Mouse (Mus musculus) hindbrain, embryonic 12.5 days (tissue): ENCODE results near the gene Gm14305. TPM values are rescaled to one million over a fixed set of nuclear protein-coding genes. Genes with fewer than 3 reads are reported as not detected.
"Not testable (repeated sequence)": the region's sequence is repeated elsewhere in the genome, so short reads cannot be mapped to it uniquely, and the experiment has no call there.

Experiments
- ATAC-seq: fragments of 200-750 bp; cut with Nextera tagmentation; 2 replicates; pipeline ENCODE4 v1.8.0; 2017; ENCODE audit warnings: moderate TSS enrichment; ENCODE audit not compliant: low FRiP score
- H3K27ac ChIP-seq: fragments of 300-500 bp; sonication (generic); 2 replicates; pipeline ENCODE4 v1.5.1; 2016; ENCODE audit warnings: mild to moderate bottlenecking
- H3K27me3 ChIP-seq: fragments of 300-500 bp; sonication (generic); 2 replicates; pipeline ENCODE4 v1.6.1; 2016; ENCODE audit warnings: mild to moderate bottlenecking
- H3K36me3 ChIP-seq: fragments of 300-500 bp; sonication (generic); 2 replicates; pipeline ENCODE4 v1.6.1; 2016; ENCODE audit warnings: mild to moderate bottlenecking
- H3K4me1 ChIP-seq: fragments of 300-500 bp; sonication (generic); 2 replicates; pipeline ENCODE4 v1.6.1; 2016
- H3K4me2 ChIP-seq: fragments of 300-500 bp; sonication (generic); replicated peaks from 2 replicates; pipeline ENCODE4 v1.6.1; 2016; ENCODE audit warnings: mild to moderate bottlenecking
- H3K4me3 ChIP-seq: fragments of 300-500 bp; sonication (generic); 2 replicates; pipeline ENCODE4 v1.5.1; 2016; ENCODE audit warnings: mild to moderate bottlenecking
- H3K9ac ChIP-seq: fragments of 300-500 bp; sonication (generic); 2 replicates; pipeline ENCODE4 v1.6.1; 2016; ENCODE audit warnings: mild to moderate bottlenecking, moderate library complexity
- H3K9me3 ChIP-seq: fragments of 300-500 bp; sonication (generic); replicated peaks from 2 replicates; pipeline ENCODE4 v1.6.1; 2016; ENCODE audit warnings: mild to moderate bottlenecking
- WGBS: fragments of 180-500 bp; shearing (Covaris S2); methylation state at CpG from one replicate; pipeline ENCODE4 v1.1.7; 2016; 5-methylcytosine and 5-hydroxymethylcytosine counted together
- polyA plus RNA-seq: library from polyadenylated mRNA; unstranded; fragments of >200 nt; fragmentation: Nextera tagmentation; extraction: Ambion mirVana; gene quantifications from 2 replicates; pipeline ENCODE4 v1.2.1, GENCODE M21; 2016

Gm14305 gene
- polyA plus RNA-seq, result 31.6 and 33.0 TPM in 2 replicates

GRCm38 (mm10) chr2:176708051-176708450 lies at the start of gene Gm14305:
Gene Gm14305, plus strand, starts transcription at chr2:176708328.
- H3K4me2 ChIP-seq, result peak within 1 kb of the TSS; percentile 48
- not testable (repeated sequence) for H3K27me3 ChIP-seq, H3K36me3 ChIP-seq, H3K4me1 ChIP-seq, H3K9me3 ChIP-seq, H3K27ac ChIP-seq, ATAC-seq
- H3K4me3 ChIP-seq, result peak within 1 kb of the TSS; percentile 46
- H3K9ac ChIP-seq, result peak within 1 kb of the TSS; percentile 27; the same call in 1 of the 2 replicates
- WGBS, result 0% methylated on average over 1 of the region's 6 CpGs

- H3K27me3 ChIP-seq, H3K4me1 ChIP-seq, H3K9me3 ChIP-seq, H3K4me2 ChIP-seq, ATAC-seq, H3K27ac ChIP-seq, H3K9ac ChIP-seq, H3K4me3 ChIP-seq, H3K36me3 ChIP-seq: not testable (repeated sequence)
- WGBS, result no CpG with 5 or more reads among the region's 6 CpGs
These were observed 37.9 kb upstream of the Gm14305 start, which contains the start of gene Zfp973 for GRCm38 (mm10) chr2:176670222-176670621. Gene Zfp973, plus strand, starts transcription at chr2:176670522.

Other genes with a start within 250 kb of the Gm14305 start
- gene Gm14434, start 221.5 kb upstream of the Gm14305 start, polyA plus RNA-seq, result 13.9 and 24.7 TPM in 2 replicates
- gene Zfp967, start 187.3 kb upstream of the Gm14305 start, polyA plus RNA-seq, result 0.67 TPM in 1 of 2 replicates, not detected in the other
- gene Gm14308, start 72.0 kb upstream of the Gm14305 start, polyA plus RNA-seq, result 16.0 and 17.3 TPM in 2 replicates
- gene Zfp973, start 37.8 kb upstream of the Gm14305 start, polyA plus RNA-seq, result 8.6 and 10.5 TPM in 2 replicates
- 9.2 and 15.0 TPM in 2 replicates for gene Gm14295, start 90.3 kb downstream of the Gm14305 start, polyA plus RNA-seq
- gene Gm14408, start 122.8 kb downstream of the Gm14305 start, polyA plus RNA-seq, result not detected in 2 replicates
- gene Gm14296, start 219.5 kb downstream of the Gm14305 start, polyA plus RNA-seq, result 12.2 and 12.4 TPM in 2 replicates